Mouse (Mus musculus) T-helper 2 cell (primary cell): ENCODE data around the gene Mlc1.

Experiments
- in situ Hi-C: fragments of 300-600 bp; cut with MboI, MseI; formaldehyde crosslinking; loops from one replicate; pipeline ENCODE4 v1.15.1; 2025; ENCODE audit warnings: high pct_unique_total_duplicates

Mlc1 gene

DNA sequence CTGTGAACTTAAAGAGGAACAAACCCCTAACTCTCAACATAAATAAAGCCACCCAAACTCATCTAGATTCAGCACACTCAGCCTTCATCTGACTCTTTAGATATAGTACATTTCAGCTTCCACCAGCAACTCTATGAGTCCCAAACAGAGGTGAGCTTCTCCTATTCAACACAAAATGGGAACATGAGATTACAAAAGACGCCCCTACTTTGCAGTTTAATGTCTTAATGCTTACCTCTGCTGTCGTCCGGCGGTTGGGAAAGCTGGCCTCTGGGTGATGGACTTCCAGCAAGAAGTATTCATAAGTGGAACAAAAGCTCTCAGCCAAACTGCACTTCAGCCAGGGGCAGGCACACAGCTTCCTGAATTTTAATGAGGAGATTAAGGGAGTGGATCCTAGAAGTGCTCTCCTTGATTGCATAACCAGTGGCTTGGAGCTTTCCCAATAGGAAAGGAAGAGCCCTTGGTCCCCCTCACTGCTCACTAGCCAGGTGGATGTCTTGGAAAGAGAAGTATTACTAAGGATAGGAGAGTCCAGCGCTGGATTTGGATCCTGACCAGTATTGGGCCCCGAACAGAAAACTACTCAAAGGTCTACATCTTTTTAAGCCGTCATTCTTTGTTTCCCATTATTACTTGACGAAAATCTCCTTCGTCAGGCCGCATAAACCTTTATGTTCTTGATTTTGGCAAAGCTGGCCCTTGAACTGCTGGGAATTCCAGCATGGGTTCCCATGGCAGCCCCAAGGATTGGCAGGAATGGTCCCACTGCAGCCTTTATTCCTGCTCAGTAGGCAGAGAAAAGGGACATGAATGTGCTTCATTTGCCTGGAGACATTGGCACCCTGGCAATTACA is at the start of gene Mlc1:
Gene Mlc1, minus strand, starts transcription at position 727 of the 857 bp plus-strand sequence.
- in situ Hi-C loops, result no loop called here

GRCm38 (mm10) chr15:89020492-89020891 is 41.7 kb upstream of the Mlc1 start:
- in situ Hi-C loops, result no loop called here

DNA sequence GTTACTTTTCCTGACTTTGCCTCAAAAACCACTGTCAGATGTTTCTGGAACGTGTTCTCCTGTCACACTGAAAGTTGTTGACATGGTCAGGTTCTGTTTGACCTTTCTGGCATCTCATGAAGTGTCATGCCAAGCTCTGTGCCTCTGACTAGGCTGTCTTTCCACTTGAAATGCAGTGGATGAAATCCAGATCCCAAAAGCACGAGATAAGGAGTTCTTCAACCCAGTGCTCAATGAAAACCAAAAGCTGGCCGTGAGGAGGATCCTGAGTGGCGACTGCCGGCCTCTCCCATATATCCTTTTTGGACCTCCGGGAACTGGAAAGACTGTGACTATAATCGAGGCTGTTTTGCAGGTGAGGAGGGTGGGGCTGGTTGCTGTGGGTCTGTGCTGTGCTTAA is 41.3 kb upstream of the Mlc1 start:
- in situ Hi-C loops, result no loop called here

DNA sequence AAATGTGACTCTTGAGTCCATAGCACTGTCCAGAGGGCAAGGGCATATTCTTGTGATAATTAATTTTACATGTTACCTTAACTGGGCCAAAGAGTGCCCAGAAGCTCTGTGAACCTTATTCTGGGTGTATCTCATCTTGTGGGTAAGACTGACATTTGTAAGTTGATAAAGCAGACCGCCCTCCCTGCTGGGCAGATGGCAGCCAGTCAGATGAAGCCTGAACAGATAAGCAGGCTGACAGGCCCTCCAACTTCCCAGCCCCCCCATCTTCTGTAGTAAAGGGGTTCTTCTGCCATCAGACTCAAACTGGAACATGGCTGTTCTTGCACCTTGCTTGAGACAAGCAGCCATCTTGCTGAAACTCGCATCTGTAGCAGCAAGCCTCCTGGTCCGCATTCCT is 37.9 kb upstream of the Mlc1 start:
- in situ Hi-C loops, result no loop called here

DNA sequence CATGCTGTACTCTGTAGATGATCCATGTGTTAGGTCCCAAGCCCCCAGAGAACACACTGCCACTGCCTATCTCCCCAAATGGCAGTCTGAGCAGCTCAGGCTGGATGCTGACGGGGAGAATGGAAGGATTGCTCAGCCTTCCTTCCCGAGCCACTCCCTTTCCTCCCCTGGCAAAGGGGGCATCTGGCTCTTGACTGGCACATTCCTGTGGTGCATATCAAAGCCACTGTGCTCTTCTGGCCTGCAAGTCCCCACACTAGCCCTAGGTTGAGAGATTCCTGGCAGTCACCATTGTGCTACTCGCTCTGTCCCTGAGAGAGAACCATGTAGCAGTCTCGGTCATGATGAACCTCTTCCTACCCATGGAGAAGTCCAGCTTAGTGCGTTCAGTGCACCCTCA is 29.0 kb upstream of the Mlc1 start:
- in situ Hi-C loops, result no loop called here

DNA sequence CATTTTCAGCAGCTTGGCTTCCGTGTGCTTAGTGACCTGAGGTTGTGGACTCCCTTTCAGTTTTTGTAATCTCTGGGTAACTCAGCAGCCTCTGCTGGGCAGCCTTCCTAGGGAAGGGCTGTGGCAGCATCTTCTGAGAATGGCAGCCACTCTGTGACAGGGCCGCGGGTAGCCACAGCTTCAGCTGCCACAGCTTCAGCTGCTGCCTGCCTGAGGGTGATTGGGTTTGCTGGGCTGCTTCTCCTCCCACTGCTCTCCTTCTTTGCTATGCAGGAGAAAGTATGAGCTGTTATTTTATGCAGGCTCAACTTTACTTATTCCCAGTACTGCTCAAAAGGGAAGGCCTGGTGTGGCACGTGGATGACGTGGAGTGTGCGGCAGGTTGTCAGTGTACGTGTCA is 28.2 kb upstream of the Mlc1 start:
- in situ Hi-C loops, result no loop called here

- in situ Hi-C loops, result loop anchor here (5.0 kb wide), 1 partner anchor 51 kb away; no protein-coding TSS in a partner anchor
These were observed 22.4 kb upstream of the Mlc1 start for GRCm38 (mm10) chr15:89001245-89001644.

- in situ Hi-C loops, result loop anchor here (5.0 kb wide), 1 partner anchor 52 kb away; no protein-coding TSS in a partner anchor
These were observed 21.6 kb upstream of the Mlc1 start for GRCm38 (mm10) chr15:89000367-89000766.

GRCm38 (mm10) chr15:88999124-88999523 is 20.3 kb upstream of the Mlc1 start:
- in situ Hi-C loops, result no loop called here

DNA sequence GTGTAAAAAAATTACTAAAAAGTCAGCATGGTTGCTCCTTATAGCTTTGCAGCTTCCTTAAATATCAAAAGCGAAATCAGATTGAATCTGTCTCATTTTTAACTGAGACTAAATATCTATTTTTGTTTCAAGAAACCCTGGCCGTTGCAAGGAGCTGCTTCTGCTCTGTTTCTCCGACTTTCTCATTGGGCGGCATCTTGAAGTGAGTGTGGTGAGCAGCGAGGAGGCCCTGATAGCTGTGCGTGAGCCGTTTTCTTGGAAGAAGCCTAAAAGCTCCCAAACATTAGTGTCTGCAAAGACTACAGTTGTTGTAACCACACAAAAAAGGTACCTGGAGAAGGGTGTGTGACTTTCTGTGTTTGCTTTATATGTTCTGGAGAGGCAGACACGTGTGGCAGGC is 19.8 kb upstream of the Mlc1 start:
- in situ Hi-C loops, result no loop called here

DNA sequence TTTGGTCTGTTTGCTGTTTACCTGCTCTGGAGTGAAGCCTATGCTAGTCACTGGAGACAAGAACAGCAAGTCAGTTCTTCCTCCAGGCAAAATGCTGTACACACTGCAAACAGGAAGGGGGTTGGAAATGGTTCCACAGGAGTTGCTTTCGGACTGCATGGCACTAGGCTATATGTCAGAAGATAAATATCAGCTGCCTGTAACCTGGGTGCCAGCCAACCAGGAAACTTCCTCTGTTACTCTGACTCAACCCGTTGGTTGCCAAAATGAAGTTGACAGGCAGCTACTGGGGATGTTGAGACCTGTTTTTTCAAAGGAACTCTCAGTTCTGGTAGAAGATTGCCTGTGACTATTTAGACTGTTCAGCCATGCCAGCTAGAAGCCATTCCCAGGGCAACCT is 10.4 kb upstream of the Mlc1 start:
- in situ Hi-C loops, result no loop called here

DNA sequence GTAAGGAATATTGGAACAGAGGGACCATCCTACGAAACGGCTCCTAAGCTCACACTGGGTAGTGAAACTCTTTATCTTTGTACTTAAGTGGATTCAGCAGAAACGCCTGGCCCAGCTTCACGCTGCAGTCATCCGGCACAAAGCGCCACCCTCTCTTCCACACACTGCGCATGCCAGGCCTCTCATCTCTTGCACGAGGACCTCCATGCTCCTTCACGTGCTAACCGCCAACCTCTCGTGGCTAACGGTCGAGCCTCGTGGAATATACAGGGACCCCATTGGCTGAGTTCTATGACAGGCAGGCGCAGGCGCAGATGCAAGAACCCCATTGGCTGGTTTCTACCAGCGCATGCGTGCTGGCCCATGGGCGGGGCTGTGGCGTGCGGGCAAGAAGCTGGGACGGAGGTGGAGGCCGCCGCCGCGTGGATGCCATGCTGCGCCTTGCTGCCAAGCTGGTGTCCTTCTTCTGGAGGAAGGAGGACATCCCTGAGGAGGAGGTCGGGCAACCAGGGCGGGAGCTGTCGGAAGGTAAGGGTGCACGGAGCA is 3.8 kb upstream of the Mlc1 start, which contains the start of gene Mov10l1:
Gene Mov10l1, plus strand, starts transcription at position 376 of the 546 bp plus-strand sequence.
- in situ Hi-C loops, result no loop called here

- in situ Hi-C loops, result no loop called here
These were observed 285 bp upstream of the Mlc1 start for GRCm38 (mm10) chr15:88979138-88979446.

- in situ Hi-C loops, result no loop called here
These were observed 6.5 kb downstream of the Mlc1 start for GRCm38 (mm10) chr15:88972300-88972699.

DNA sequence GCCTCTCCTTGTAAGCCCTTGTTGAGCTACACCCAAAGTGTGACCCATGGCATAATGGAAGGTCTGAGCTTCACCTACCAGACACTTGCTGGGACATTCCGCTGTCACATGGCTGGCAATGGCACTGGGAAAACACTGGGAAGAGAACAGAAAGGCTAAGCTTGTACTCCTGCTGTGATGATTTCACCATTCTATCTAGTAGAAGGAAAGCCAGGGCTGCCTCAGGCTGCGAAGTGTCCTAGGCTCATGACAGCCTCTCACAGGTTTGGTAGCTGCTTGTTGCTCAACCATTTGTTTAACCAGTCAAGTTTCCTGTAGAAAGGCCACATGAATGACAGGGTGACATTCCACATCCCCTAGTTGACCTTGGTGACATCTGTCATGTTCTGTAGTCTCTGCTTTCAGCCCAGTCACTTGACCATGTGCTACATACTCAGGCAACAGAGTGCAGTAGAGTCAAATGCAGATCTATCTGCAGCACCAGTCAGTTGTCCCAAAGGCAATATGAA is 14.7 kb downstream of the Mlc1 start:
- in situ Hi-C loops, result no loop called here

GRCm38 (mm10) chr15:88957522-88957921 is 21.3 kb downstream of the Mlc1 start:
- in situ Hi-C loops, result no loop called here

GRCm38 (mm10) chr15:88955342-88955741 is 23.5 kb downstream of the Mlc1 start:
- in situ Hi-C loops, result no loop called here

GRCm38 (mm10) chr15:88954368-88955072 is 24.3 kb downstream of the Mlc1 start, which contains the start of gene Ttll8:
Gene Ttll8 (minus strand): TSS chr15:88954418.
- in situ Hi-C loops, result no loop called here

DNA sequence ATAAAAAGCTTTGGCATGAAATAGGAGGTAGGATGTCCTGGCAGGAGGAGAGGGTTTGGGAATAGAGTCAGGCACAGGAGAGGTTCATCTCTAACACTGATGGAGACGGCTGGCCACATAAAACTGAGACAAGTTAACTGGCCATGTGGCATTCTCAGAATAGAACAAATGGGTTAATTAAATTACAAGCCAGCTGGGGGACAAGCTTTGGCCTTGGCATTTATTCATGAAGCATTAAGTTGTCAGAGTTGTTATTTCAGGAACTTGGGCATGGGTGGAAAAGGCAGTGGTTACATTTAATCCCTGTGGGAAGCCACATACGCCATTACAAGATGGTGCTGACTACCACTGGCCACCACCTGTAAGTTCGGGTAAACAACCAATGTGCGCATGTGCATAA is 27.6 kb downstream of the Mlc1 start:
- in situ Hi-C loops, result no loop called here

DNA sequence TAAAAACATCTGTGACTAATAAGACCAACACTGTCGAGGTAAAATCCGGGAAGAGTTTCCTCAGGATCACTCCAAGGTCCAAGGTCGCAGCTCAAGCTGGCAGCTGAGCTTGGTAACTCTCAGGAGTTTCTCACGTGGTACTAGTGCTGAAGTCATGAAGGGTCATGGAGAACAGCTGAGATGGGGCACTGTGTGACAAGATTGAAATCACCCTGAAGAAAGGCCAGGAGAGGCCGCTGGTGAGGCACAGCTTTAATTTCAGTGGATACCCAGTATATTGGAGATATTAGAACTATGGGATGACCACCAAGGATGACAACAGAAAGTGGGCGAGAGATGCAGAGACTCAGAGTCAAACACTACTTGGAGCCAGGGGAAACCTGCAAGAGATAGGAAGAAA is 32.0 kb downstream of the Mlc1 start:
- in situ Hi-C loops, result no loop called here

- in situ Hi-C loops, result no loop called here
These were observed 34.8 kb downstream of the Mlc1 start for GRCm38 (mm10) chr15:88943896-88944551.

- in situ Hi-C loops, result no loop called here
These were observed 36.0 kb downstream of the Mlc1 start for GRCm38 (mm10) chr15:88942783-88943182.
